Mouse (Mus musculus) lung, postnatal 36 days (tissue): ENCODE measurements around the gene Dnttip2.
"Not testable (repeated sequence)": the region's sequence is repeated elsewhere in the genome, so short reads cannot be mapped to it uniquely, and the experiment has no call there.

Experiments used
- DNase-seq: peaks from one replicate; pipeline ENCODE4 v3.0.0; 2022; ENCODE audit warnings: mixed read lengths

The Dnttip2 gene

DNA sequence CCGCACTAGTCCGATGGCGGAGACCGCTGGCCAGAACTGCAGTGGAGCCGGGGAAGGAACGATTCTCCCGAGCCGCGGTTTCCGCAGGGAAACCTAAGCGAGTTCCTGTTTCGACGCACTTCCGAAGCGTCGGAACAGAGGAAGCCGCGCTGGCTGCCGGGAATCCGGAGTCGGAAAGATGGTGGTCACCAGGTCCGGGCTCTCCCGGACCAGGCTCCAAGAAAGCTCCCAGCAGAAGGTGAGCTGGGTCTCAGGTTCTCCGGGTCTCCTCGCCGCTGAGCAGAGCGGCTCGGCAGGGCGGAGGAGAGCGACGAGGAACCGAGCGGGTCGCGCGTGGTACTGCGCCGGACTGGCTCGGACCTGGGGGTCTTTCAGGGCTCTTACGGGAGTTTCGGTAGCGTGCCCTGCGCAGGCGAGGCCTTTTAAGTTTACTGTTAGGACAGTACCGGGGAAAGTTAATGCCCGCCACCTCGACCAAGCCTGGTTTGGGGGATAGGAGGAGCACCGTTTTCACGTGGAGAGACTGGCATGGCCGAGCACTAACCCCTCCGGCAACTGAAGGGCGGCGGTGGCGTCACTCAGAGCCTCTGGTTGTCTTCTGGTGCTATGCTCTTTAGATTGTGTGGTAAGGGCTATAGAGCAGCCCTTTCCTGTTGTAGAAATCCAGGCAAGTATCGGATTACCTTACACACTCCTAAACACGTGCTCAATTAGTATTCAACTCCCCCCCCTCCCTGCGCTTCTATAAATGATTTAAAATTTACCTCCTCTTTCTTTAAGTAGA lies at the start of gene Dnttip2:
Gene Dnttip2, plus strand, starts transcription at position 148 of the 784 bp plus-strand sequence.
- DNase-seq = peak; percentile 95

DNA sequence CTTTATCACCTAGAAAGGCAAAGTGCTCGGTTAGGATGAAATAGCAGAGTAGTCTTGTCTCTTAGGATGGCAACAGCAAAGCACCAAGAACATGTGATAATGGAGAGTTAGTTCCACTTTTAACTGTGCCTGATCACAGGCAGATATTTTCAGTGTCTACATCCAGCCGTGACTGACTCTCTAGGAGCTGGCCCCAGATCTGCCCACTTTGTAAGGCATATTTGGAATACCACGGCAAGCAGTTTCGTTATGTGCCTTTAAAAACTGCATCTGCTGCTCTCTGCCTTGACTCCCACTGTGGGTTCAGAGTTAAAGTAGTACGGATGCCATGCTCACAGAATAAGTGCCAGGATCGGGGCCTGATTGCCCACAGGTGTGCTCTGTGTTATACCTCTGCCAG lies 47.2 kb upstream of the Dnttip2 start:
- not testable (repeated sequence) for DNase-seq

DNA sequence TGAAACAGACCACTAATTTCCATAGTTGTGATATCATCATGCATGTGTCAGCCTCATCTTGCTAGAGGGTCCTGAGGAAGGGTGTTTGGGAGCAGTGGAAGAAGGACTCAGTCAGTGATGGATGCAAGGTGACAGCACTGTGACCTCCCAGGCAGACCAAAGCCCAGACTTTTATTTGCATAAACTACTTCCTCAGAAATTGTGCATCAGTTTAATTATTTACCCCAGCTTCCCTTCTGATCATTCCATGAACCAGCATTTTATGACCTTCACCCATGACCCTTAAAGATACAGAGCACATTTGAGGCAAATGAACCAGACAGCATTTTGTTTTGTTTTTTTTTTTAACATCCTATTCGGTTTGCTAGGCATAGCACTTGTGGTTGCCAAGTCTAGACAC lies 38.4 kb upstream of the Dnttip2 start:
- DNase-seq = no peak

DNA sequence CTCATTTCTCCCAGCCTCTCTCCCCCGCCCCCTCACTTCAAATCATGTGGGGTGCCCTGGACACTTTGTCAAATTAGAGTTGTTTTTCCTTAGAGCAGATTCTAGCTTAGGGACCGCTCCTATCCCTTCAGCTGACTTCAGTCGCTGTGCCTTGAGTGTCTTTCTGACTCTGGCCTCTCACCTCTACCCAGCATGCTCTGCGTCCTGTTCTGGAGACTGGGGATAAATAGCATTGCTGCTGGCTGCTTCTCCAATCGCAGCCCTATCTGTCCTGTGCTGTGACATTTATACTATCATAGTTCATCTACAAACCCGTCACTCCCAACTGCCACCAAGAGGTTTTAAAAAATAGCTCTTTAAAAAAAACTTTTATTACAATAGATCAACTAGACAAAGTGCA lies 31.3 kb upstream of the Dnttip2 start:
- no peak for DNase-seq

DNA sequence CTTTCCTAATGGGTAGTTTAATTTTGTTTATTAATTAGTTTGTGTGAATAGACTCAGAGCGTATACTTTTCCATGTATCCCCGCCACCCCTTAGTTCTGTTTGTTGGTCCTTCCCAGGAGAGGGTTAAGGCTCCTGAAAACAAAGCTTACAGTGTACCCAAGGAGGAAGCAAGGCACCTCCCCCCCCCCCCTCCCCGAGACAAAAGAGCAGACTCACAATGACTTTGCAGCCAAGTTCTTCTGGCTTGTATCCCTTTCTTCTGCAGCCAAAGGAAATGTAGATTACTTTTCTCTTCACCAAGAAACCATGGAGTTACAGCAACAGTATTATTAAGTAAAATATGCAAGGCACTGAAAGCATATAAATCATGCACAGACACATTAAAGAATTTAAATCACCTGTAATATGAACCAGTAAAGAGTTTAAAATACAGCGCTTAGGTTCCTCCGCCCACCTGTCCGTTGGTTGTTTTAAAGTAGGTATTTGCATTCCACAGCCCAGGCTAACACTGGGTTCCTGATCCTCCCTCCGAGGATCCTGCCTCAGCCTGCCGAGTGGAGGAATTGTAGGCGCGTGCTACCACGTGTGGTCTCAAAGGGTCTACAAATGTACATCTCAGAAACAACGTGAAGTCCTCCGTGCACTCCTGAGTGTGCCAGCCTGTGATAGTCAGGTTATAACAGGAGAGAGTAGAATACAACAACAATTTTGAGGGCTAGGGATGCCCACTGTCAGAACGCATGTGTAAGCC lies 30.6 kb upstream of the Dnttip2 start:
- DNase-seq = no peak

- no peak for DNase-seq
Observed at GRCm38 (mm10) chr3:122244759-122245158, 29.4 kb upstream of the Dnttip2 start.

- DNase-seq = peak; percentile 94
Observed at GRCm38 (mm10) chr3:122245215-122245877, 28.8 kb upstream of the Dnttip2 start, which contains the start of gene Gclm. TSS of gene Gclm (plus strand) at chr3:122245557.

DNA sequence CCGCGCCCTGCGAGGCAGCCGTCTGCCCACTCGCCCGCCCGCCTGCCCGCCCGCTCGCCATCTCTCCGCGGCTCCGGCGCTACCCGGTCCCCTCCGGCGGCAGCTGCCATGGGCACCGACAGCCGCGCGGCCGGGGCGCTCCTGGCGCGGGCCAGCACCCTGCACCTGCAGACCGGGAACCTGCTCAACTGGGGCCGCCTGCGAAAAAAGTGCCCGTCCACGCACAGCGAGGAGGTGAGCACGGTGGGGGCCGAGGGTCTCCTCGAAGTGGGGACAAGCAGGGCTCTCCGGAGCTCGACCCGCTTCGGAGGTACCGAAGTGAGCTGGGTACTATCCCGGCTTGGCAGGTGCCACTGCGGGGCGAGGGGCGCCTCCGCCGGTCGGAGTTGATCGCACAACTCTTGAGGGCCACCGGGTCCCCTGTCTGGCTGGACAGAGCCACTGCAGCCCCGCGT lies 28.3 kb upstream of the Dnttip2 start:
- DNase-seq = peak; percentile 56

GRCm38 (mm10) chr3:122246406-122246805 lies 27.8 kb upstream of the Dnttip2 start:
- no peak for DNase-seq

DNA sequence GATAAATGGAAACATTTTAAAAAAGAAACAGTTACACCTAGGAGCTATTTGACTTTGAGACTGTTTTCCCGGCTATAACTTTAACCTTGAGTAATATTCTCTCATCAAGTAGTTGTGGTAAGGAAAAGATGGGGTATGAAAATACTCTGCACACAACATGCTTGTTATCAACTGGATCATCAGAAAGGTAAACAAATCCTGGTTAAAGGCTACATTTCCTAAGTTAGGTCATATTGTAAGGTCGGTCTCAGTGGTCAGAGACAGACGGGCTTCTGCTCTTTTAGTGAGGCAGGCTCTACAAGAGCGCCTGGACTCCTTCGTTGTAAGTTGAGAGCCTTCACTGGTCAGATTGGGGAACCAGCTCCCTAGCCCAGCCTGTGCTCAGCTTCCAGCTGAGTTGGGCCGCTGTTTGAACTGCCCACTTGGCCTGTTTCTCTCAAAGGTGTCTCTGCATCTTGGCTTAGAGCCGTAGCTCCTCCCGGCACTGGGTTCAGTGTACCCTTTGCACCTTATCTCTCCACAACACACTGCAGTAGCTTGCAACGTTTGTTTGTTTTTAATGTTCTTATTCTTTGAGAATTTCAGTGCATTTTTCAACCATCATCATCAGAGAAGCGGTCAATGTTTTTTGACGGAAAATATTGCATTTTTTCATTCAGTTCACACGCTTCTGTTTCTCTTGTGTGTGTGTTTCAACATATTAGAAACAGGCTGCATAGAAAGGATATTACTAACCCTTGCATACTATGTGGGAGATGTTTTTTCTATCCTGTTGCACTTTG lies 27.0 kb upstream of the Dnttip2 start:
- no peak for DNase-seq

DNA sequence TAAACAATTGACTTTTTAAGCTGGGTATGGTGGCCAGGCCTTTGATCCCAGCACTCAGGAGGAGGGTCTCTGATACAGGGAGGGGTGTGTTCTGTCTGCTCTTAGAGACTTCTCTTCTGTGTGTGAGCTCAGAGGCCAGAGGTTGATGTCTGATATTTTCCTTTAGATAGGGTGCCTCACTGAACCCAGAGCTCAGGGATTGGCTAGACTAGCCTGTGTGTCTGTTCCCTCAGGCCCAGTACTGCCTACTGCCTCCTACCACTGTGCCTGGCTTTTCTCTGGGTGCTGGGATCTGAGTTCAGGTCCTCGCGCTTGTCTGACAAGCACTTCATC lies 26.5 kb upstream of the Dnttip2 start:
- no peak for DNase-seq

GRCm38 (mm10) chr3:122252466-122253253 lies 21.5 kb upstream of the Dnttip2 start:
- DNase-seq = no peak

DNA sequence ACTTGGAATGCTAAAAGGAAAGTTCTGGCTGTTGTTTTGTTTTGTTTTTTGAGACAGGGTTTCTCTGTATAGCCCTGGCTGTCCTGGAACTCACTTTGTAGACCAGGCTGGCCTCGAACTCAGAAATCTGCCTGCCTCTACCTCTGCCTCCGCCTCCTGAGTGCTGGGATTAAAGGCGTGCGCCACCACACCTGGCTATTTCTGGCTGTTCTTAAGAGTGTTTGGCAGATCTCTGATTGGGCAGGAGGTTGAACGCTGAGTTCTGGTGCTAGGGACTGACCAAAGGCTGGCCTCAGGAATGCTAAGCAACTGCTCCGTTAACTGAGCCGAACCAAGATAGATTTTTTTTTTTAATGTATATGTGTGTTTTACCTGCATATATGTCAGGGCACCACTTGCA lies 20.1 kb upstream of the Dnttip2 start:
- not testable (repeated sequence) for DNase-seq

DNA sequence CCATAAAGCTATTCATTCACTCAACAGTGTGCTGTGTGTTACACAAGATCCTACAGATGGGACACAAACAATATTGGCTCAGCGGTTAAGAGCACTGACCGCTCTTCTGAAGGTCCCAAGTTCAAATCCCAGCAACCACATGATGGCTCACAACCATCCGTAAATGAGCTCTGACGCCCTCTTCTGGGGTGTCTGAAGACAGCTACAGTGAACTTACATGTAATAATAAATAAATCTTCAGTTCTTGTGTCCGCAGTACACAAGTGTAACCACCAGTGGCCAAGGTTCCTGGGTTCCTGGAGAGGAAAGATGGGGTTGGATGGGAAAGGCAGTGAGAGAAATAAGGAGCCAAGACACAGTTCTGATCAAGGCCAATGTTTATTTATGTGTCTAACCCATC lies 4.2 kb upstream of the Dnttip2 start:
- DNase-seq = no peak

DNA sequence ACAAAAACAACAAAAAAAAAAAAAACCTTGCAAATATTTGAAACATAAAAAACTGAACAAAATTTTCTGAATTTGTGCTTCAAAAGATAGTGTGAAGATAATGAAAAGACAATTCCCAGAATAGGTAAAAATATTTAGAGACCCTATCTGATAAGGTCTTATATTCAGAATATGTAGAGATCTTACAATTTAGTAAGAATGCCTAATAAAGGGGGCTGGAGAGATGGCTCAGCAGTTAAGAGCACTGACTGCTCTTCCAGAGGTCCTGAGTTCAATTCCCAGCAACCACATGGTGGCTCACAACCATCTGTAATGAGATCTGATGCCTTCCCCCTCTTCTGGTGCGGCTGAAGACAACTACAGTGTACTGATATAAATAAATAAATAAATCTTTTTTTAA lies 1.6 kb upstream of the Dnttip2 start:
- not testable (repeated sequence) for DNase-seq

DNA sequence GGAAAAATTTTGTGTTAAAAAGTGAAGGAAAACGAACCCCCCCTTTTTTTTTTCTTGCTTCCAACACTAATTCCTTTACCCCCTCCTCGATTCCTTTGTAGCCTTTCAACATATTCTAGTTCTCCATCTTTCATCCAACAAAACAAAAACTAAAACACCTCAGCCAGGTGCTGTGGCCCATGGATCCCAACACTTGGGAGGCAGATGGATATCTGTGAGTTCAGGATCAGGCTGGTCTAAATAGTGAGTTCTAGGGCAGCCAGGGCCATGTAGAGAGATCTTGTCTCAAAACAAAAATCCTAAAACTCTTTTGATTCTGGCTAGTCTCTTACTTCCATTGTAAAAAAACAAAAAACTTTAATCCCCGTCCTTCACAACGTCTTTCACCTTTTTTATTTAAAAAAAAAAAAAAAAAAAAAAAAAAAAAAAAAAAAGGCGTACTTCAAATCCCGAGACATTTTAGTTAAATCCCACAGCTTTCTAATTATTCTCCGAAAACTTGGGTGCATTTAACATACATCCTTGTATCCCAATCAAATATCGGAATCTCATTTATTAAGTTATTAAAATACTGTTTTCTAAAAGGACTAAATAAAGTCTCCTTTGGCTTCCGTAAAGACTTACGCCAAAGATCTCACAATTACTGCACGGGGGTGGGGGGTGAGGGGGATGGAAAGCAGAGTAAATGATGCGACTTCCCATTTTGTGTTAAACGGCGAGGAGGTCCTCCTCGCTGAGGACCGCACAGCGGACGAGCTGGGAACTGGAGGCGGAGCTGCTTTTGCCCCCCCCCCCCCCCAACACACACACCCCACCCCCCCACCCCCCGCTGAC lies 564 bp upstream of the Dnttip2 start:
- no peak for DNase-seq

DNA sequence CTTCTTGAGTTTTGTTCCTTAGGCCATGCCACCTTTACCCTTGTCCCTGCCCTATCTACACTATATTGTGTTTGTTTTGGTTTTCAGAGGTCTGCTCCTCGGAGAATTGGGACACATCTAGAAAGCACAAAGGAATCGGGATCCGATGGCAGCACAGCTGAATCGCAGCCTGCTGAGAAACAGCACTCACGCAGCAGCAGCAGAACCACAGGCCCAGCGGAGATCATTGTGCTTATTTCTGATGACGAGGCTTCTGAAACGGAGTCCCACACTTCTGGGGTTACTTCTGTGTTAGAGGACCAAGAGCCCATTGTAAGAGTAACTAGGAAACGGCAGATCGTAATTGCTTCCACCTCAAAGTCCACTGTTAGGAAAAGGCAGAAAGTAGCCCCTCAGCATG lies 923 bp downstream of the Dnttip2 start:
- no peak for DNase-seq

DNA sequence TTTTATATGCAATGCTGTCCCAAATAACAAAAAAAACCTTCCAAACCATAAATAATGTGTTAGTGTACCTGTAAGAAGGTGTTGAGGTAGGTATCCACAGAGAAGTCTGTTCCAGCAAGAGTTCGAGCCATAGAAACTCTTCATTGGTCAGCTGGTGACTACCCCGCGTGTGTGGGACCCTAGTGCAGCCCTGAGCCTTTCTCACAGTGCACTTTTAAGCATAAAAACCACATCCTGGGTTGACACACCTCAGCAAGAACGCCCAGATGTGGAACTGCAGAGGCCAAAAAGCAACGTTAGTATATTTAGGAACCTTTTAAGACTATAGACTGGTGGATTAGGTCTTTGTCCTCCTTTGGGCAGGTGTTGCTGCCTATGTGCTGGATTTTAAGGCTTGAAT lies 13.0 kb downstream of the Dnttip2 start:
- DNase-seq = no peak

GRCm38 (mm10) chr3:122288613-122289195 lies 14.5 kb downstream of the Dnttip2 start:
- no peak for DNase-seq

- not testable (repeated sequence) for DNase-seq
Observed at GRCm38 (mm10) chr3:122289344-122289743, 15.2 kb downstream of the Dnttip2 start.

- peak; percentile 82 for DNase-seq
Observed at GRCm38 (mm10) chr3:122290696-122291095, 16.5 kb downstream of the Dnttip2 start.
